8 mouse cellular contexts compared by ENCODE assay signal in the genomic region with DNA sequence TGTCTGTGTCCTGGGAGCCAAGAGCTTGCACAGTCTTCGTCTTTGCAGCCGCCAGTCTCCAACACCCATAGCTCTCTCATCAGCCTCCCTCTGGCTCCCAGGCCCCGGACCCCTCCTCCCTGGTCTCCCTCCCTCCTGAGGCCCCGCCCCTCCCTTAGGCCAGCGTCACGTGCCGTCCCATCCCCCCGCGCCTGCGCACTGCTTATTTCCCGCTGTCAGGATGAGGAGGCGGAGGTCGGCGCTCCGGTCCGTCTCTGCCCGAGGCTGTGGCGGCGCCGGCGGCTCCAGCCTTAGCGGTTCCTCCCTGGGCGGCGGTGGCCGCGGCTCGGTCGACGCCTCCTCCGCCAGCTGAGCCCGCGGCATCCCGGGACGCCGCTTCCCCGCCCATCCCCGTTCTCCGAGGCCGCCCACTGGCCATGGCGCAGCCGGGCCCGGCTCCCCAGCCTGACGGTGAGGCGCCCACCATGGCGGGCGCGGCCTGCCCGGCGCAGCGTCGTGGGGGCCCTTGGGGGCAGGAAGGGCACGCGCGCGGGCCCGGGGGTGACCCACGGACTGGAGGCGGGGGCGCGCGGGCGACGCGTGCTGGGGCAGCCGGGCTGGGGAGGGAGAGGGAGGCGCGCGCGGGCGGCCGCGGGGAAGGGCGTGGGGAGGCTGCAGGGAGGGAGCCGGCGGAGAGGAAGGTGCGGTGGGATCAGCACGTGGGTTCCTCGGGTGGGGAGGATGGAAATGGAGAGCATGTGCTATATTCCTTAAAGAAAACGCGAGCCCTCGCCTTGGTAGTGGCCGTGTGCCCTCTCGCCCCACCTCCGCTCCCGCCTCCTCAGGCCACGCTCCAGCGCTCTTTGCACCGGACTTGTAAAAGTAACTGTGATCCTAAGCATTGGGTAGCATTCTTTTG. TPM values are rescaled to one million over a fixed set of nuclear protein-coding genes. Genes with fewer than 3 reads are reported as not detected.
DNase-seq lines count a peak whose midpoint lies in the region; ATAC-seq lines count a peak whose summit lies in the region.

A gene (plus strand): TSS at position 220 of the 898 bp plus-strand sequence.

- peak within 1 kb of the TSS; percentile 91 for H3K4me3 ChIP-seq in hindbrain, embryonic 14.5 days (replicated peaks; ENCODE audit: low read length)

- H3K4me1 ChIP-seq in hindbrain, embryonic 14.5 days (replicated peaks; ENCODE audit: control insufficient read depth, insufficient read depth, low read length), result peaks cover 18% of the 10 kb centered on the region

- no peaks in the 10 kb centered on the region for H3K9me3 ChIP-seq in hindbrain, embryonic 14.5 days (ENCODE audit: control insufficient read depth, low read length)

- peak; percentile 99 for DNase-seq in NIH3T3 (ENCODE audit: low read depth)
- DNase-seq in cerebellum, postnatal 10 days, result peak; percentile 99 to 100
- peak; percentile 80 to 92 for DNase-seq in frontal cortex, postnatal 14 days (ENCODE audit: low spot score in 2 of 2)
- DNase-seq in hindbrain, embryonic 14.5 days (ENCODE audit: low spot score), result peak; percentile 93
- DNase-seq in layer of hippocampus, postnatal 36 days, result peak; percentile 92
- peak; percentile 95 for DNase-seq in lung, postnatal 36 days
- peak; percentile 97 for DNase-seq in retina, postnatal 1 day
- peak; percentile 87 to 92 for DNase-seq in urinary bladder, adult 18-20 months (ENCODE audit: low spot score in 2 of 2)

- peak within 1 kb of the TSS; percentile 73 for H3K4me2 ChIP-seq in hindbrain, embryonic 14.5 days (replicated peaks)

- H3K9ac ChIP-seq in hindbrain, embryonic 14.5 days, result peak within 1 kb of the TSS; percentile 97

- WGBS in hindbrain, embryonic 14.5 days, result under 1% methylated on average over 63 of the region's 88 CpGs

- no peaks in the 10 kb centered on the region for H3K27me3 ChIP-seq in hindbrain, embryonic 14.5 days (ENCODE audit: control insufficient read depth, insufficient read depth, low read length)

- ATAC-seq in hindbrain, embryonic 14.5 days (ENCODE audit: low FRiP score), result peak; percentile 96

- peak within 1 kb of the TSS; percentile 88 for H3K27ac ChIP-seq in hindbrain, embryonic 14.5 days

- H3K36me3 ChIP-seq in hindbrain, embryonic 14.5 days (replicated peaks; ENCODE audit: control insufficient read depth, insufficient read depth), result no peaks in the 10 kb centered on the region

RNA-seq across cellular contexts. Expression of the gene that starts here (rescaled TPM):
- polyA plus RNA-seq in hindbrain, embryonic 14.5 days (2014; fragmentation: Nextera tagmentation; extraction: Ambion mirVana), result 77.5 and 86.4 TPM in 2 replicates
- 100 to 1,000 TPM; 126 to 128 TPM for total RNA-seq in layer of hippocampus, postnatal 36 days (2021)

Comparison
In these comparisons a context has a peak if more than half of its experiments do, and no peak if none do; other contexts are left out.
1. Peak in every context shown above with its lines: DNase-seq, ATAC-seq, H3K4me3 ChIP-seq and H3K27ac ChIP-seq.